Mouse (Mus musculus): Measurements from ENCODE around the gene Etl4. TPM values are rescaled to one million over a fixed set of nuclear protein-coding genes. Genes with fewer than 3 reads are reported as not detected.
A peak's percentile ranks its signal among the peaks of the same experiment; 100 is the strongest.

Gene Etl4
- polyA plus RNA-seq, 1 experiment: 154 TPM

DNA sequence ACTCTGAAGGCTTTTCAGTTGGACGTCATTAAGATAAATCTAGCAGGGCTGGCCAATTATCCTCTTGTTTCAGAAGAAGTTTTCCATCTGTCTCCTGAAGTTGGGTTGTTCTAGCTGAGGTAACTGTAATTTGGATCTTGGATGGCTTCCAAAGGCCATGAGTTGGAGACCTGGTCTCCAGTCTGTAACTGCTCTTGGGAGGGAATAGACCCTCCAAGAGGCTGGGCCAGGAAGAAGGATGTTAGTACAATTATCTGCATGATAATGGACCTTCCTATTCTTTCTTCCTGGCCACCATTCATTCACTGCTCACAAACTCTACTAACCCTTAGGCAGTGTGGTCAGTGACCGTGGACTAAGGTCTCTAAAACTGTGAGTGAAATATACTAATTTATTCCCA is 684.5 kb downstream of the Etl4 start:
- peak overlapping the region; percentile 65 for H3K27ac ChIP-seq (ENCODE audit: insufficient read depth, low read length)
- TF ChIP-seq POLR2A (IDR thresholded peaks at IDR 0.05; ENCODE audit: insufficient read depth, low read length) (no peak), CTCF (IDR thresholded peaks at IDR 0.05; ENCODE audit: low read depth, low read length) (no peak), EP300 (IDR thresholded peaks at IDR 0.05; ENCODE audit: insufficient read depth, low read depth, low read length) (no peak)
- H3K4me1 ChIP-seq (ENCODE audit: control insufficient read depth, insufficient read depth, low read length): peaks cover 8% of the 10 kb centered on the region
- no peak overlapping the region for H3K9ac ChIP-seq (ENCODE audit: low read depth, poor library complexity, severe bottlenecking)
- H3K9me3 ChIP-seq (replicated peaks; ENCODE audit: control insufficient read depth, insufficient read depth, low read length, poor library complexity, severe bottlenecking): peaks cover 43% of the 10 kb centered on the region
- peaks cover 19% of the 10 kb centered on the region for H3K36me3 ChIP-seq (ENCODE audit: control insufficient read depth, insufficient read depth, low read length, poor library complexity, severe bottlenecking)
- H3K4me3 ChIP-seq (ENCODE audit: low read depth, low read length): no peak overlapping the region
- H3K27me3 ChIP-seq (ENCODE audit: control insufficient read depth, insufficient read depth, low read length, poor library complexity, severe bottlenecking): no peaks in the 10 kb centered on the region

DNA sequence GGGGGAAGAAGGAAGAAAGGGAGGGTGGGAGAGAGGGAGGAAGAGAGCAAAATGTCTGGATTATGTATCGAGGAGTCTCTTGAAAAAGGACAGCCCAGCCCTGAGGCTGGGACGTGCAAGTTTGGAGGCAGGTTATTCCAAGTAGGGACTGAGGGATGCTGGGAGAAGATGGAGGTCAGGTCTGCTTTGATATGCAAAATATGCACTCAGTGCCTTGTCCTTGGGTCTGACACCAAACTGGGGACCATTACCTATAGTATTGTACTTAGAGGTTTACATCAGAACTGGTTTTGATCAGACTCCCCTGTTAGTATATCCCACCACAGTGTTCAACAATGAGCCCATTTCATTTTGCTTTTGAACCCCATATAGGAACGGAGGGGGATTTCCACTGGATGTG is 685.4 kb downstream of the Etl4 start:
- Histone ChIP-seq H3K9ac (ENCODE audit: low read depth, poor library complexity, severe bottlenecking) (0 out of 2 replicates have a peak overlapping the region, but pooled peaks have one; percentile 64), H3K9me3 (replicated peaks; ENCODE audit: control insufficient read depth, insufficient read depth, low read length, poor library complexity, severe bottlenecking) (peaks cover 35% of the 10 kb centered on the region), H3K4me3 (ENCODE audit: low read depth, low read length) (no peak overlapping the region), H3K27me3 (ENCODE audit: control insufficient read depth, insufficient read depth, low read length, poor library complexity, severe bottlenecking) (no peaks in the 10 kb centered on the region), H3K27ac (ENCODE audit: insufficient read depth, low read length) (peak overlapping the region; percentile 81; the same call in 1 of the 2 replicates), H3K36me3 (ENCODE audit: control insufficient read depth, insufficient read depth, low read length, poor library complexity, severe bottlenecking) (peaks cover 16% of the 10 kb centered on the region), H3K4me1 (ENCODE audit: control insufficient read depth, insufficient read depth, low read length) (peaks cover 8% of the 10 kb centered on the region)
- peak; percentile 89 for TF ChIP-seq EP300 (IDR thresholded peaks at IDR 0.05; ENCODE audit: insufficient read depth, low read depth, low read length)
- no peak for TF ChIP-seq POLR2A (IDR thresholded peaks at IDR 0.05; ENCODE audit: insufficient read depth, low read length)
- TF ChIP-seq CTCF (IDR thresholded peaks at IDR 0.05; ENCODE audit: low read depth, low read length): no peak

DNA sequence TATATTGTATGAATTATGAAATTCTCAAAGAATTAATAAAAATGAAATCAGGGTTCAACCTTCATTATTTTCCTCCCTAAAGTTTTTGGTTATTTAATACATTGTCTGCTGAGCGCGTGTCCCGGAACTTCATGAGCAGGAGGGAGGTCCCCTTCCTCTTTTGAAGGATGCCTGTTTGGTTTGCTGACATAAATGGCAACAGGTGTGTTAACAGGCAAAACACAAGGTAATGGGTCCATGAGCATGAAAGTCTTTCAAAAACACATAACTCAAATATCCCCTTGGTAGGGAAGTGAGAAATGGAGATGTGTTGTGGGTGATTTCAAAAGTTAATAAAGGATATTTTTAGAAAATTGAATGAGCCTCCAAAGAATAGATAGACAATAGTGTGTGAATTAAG is 687.0 kb downstream of the Etl4 start:
- Histone ChIP-seq H3K27ac (ENCODE audit: insufficient read depth, low read length) (peak overlapping the region; percentile 72), H3K27me3 (ENCODE audit: control insufficient read depth, insufficient read depth, low read length, poor library complexity, severe bottlenecking) (no peaks in the 10 kb centered on the region), H3K9ac (ENCODE audit: low read depth, poor library complexity, severe bottlenecking) (peak overlapping the region; percentile 50; the same call in 1 of the 2 replicates), H3K4me3 (ENCODE audit: low read depth, low read length) (no peak overlapping the region), H3K36me3 (ENCODE audit: control insufficient read depth, insufficient read depth, low read length, poor library complexity, severe bottlenecking) (peaks cover 13% of the 10 kb centered on the region; the same call in 1 of the 2 replicates), H3K9me3 (replicated peaks; ENCODE audit: control insufficient read depth, insufficient read depth, low read length, poor library complexity, severe bottlenecking) (peaks cover 22% of the 10 kb centered on the region), H3K4me1 (ENCODE audit: control insufficient read depth, insufficient read depth, low read length) (peaks cover 8% of the 10 kb centered on the region)
- no peak for TF ChIP-seq EP300 (IDR thresholded peaks at IDR 0.05; ENCODE audit: insufficient read depth, low read depth, low read length)
- no peak for TF ChIP-seq POLR2A (IDR thresholded peaks at IDR 0.05; ENCODE audit: insufficient read depth, low read length)
- TF ChIP-seq CTCF (IDR thresholded peaks at IDR 0.05; ENCODE audit: low read depth, low read length): no peak

DNA sequence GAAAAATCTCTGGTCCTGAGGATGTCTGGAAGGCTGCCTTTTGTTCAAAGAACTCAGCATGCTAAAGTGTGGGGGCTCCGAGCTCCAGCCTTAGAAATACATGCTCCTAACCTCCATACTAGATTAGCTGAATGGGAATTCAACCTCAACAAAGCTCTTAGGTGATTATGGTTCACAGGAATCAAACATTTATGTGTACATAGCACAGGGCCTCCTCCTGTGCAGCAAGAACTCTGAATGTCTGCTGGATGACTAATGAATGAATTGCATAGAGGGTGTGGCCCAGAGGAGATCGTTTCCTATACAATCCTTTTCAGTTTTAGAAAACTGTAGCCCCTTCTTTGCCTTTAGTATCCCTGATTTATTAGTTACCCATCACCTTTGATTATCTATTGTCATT is 687.6 kb downstream of the Etl4 start:
- peaks cover 14% of the 10 kb centered on the region; the same call in 1 of the 2 replicates for H3K36me3 ChIP-seq (ENCODE audit: control insufficient read depth, insufficient read depth, low read length, poor library complexity, severe bottlenecking)
- H3K27me3 ChIP-seq (ENCODE audit: control insufficient read depth, insufficient read depth, low read length, poor library complexity, severe bottlenecking): no peaks in the 10 kb centered on the region
- peaks cover 8% of the 10 kb centered on the region for H3K4me1 ChIP-seq (ENCODE audit: control insufficient read depth, insufficient read depth, low read length)
- TF ChIP-seq EP300 (IDR thresholded peaks at IDR 0.05; ENCODE audit: insufficient read depth, low read depth, low read length) (no peak), CTCF (IDR thresholded peaks at IDR 0.05; ENCODE audit: low read depth, low read length) (no peak), POLR2A (IDR thresholded peaks at IDR 0.05; ENCODE audit: insufficient read depth, low read length) (no peak)
- H3K9ac ChIP-seq (ENCODE audit: low read depth, poor library complexity, severe bottlenecking): 0 out of 2 replicates have a peak overlapping the region, but pooled peaks have one; percentile 50
- H3K27ac ChIP-seq (ENCODE audit: insufficient read depth, low read length): peak overlapping the region; percentile 71
- H3K4me3 ChIP-seq (ENCODE audit: low read depth, low read length): no peak overlapping the region
- peaks cover 18% of the 10 kb centered on the region for H3K9me3 ChIP-seq (replicated peaks; ENCODE audit: control insufficient read depth, insufficient read depth, low read length, poor library complexity, severe bottlenecking)

DNA sequence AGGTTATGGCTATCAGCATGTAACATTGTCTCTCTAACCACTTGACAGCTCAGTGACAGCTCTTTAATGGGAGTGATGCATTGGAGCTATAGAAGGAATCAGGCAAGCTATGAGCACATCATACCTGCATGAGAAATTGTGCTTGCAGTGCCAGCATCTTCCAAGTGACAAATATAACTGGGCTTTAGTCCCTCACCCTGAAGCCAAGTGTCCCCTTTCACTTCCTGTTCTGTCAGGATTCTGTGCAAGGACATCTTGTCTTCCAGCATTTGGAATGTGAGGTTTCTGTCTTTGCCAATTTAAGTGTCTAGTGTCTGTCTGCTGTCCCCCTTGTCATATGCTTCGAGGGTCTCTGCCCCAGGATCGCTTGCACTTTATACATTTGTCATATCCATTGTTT is 693.1 kb downstream of the Etl4 start:
- H3K4me3 ChIP-seq (ENCODE audit: low read depth, low read length): no peak overlapping the region
- H3K27me3 ChIP-seq (ENCODE audit: control insufficient read depth, insufficient read depth, low read length, poor library complexity, severe bottlenecking): no peaks in the 10 kb centered on the region
- no peak overlapping the region for H3K27ac ChIP-seq (ENCODE audit: insufficient read depth, low read length)
- TF ChIP-seq POLR2A (IDR thresholded peaks at IDR 0.05; ENCODE audit: insufficient read depth, low read length): no peak
- peaks cover 7% of the 10 kb centered on the region for H3K9me3 ChIP-seq (replicated peaks; ENCODE audit: control insufficient read depth, insufficient read depth, low read length, poor library complexity, severe bottlenecking)
- H3K4me1 ChIP-seq (ENCODE audit: control insufficient read depth, insufficient read depth, low read length): peaks cover 2% of the 10 kb centered on the region
- H3K36me3 ChIP-seq (ENCODE audit: control insufficient read depth, insufficient read depth, low read length, poor library complexity, severe bottlenecking): peaks cover 5% of the 10 kb centered on the region; the same call in 1 of the 2 replicates
- no peak overlapping the region for H3K9ac ChIP-seq (ENCODE audit: low read depth, poor library complexity, severe bottlenecking)

DNA sequence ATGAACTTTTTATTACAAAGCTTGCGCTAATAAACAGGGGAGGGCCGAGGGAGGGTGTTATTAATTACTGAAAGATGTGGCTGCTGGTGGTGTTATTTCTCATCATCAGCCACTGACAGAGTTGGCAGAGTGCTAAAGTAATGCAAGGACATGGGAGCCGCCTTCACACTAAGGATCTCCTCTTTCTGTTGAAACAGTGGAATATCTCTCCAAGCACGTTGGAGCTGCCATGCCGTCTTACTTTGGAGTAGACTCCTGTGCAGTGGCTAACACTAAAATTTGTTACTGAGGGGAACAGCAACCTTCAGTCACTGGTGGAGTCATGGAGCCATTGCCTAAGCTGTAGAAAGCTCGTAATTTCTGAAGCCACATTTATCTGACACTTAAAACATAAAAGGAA is 694.0 kb downstream of the Etl4 start:
- Histone ChIP-seq H3K4me3 (ENCODE audit: low read depth, low read length) (no peak overlapping the region), H3K4me1 (ENCODE audit: control insufficient read depth, insufficient read depth, low read length) (peaks cover under 1% of the 10 kb centered on the region), H3K27ac (ENCODE audit: insufficient read depth, low read length) (no peak overlapping the region; the same call in 1 of the 2 replicates), H3K9me3 (replicated peaks; ENCODE audit: control insufficient read depth, insufficient read depth, low read length, poor library complexity, severe bottlenecking) (peaks cover 7% of the 10 kb centered on the region), H3K9ac (ENCODE audit: low read depth, poor library complexity, severe bottlenecking) (no peak overlapping the region), H3K36me3 (ENCODE audit: control insufficient read depth, insufficient read depth, low read length, poor library complexity, severe bottlenecking) (peaks cover 6% of the 10 kb centered on the region; the same call in 1 of the 2 replicates), H3K27me3 (ENCODE audit: control insufficient read depth, insufficient read depth, low read length, poor library complexity, severe bottlenecking) (no peaks in the 10 kb centered on the region)
- TF ChIP-seq POLR2A (IDR thresholded peaks at IDR 0.05; ENCODE audit: insufficient read depth, low read length) (no peak), CTCF (IDR thresholded peaks at IDR 0.05; ENCODE audit: low read depth, low read length) (no peak), EP300 (IDR thresholded peaks at IDR 0.05; ENCODE audit: insufficient read depth, low read depth, low read length) (no peak)
